Mouse (Mus musculus) layer of hippocampus, adult 2 months (tissue): ENCODE results near the gene Fam189a1. TPM values are rescaled to one million over a fixed set of nuclear protein-coding genes. Genes with fewer than 3 reads are reported as not detected.

Source experiments
- DNase-seq, 2 experiments: peaks; one replicate each; pipeline ENCODE4 v3.0.0; 2022; ENCODE audit warnings: low spot score in 2 of 2
- H3K27ac ChIP-seq: fragments of 200-600 bp; 2 replicates; pipeline ENCODE4 v1.8.1; 2022
- H3K4me3 ChIP-seq: fragments of 200-600 bp; 2 replicates; pipeline ENCODE4 v1.8.1; 2022; ENCODE audit warnings: mild to moderate bottlenecking
- CTCF ChIP-seq: fragments of 200-600 bp; conservative IDR thresholded peaks from 2 replicates; pipeline ENCODE4 v1.8.1; 2022; ENCODE audit warnings: antibody characterized with exemption, mild to moderate bottlenecking, moderate library complexity
- long read RNA-seq, 2 experiments: library from polyadenylated mRNA; stranded (forward); transcript quantifications; one replicate each; pipeline ENCODE4 v2.0.0; 2021; ENCODE audit warnings: borderline mapping rate in 2 of 2
- total RNA-seq, 2 experiments: library from RNA; stranded (reverse); gene quantifications; 2 replicates each; pipeline ENCODE4 v1.2.3; 2021

Fam189a1 gene
- 10 to 100 TPM; 63.6 to 66.3 TPM for total RNA-seq
- long read RNA-seq, experiment 1, full-length matches to known transcripts: 36 of 60 reads
- long read RNA-seq, experiment 1, partial matches to known transcripts: 18 of 60 reads
- long read RNA-seq, experiment 1, other reads (novel, unspliced or antisense): 6 of 60 reads
- long read RNA-seq, experiment 2, full-length matches to known transcripts: 54 of 84 reads
- long read RNA-seq, experiment 2, partial matches to known transcripts: 4 of 84 reads
- long read RNA-seq, experiment 2, other reads (novel, unspliced or antisense): 26 of 84 reads

DNA sequence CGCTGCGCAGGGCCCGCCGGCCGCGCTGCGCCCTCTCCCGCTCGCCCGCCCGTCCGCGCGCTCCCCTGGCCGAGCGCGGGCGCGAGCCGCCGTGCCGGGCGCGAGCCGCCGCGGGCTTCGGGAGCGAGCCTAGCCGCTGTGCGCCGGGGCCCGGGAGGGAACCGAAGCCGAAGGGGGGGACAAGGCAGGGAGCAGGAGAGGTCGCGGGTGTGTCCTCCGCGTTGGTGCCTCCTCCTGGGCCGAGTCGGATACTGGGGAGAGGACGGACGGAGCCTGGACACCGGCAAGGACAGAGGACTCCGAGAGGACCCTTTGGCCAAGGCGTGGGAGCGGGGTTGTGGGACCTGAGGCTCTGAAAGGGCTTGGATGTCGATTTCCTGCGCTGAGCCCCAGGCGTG, at the start of gene Fam189a1:
Gene Fam189a1, minus strand, starts transcription at position 57 of the 398 bp plus-strand sequence.
- peak within 1 kb of the TSS; percentile 75 for H3K4me3 ChIP-seq
- peak within 1 kb of the TSS; percentile 93 for H3K27ac ChIP-seq
- DNase-seq: peak in 1 of 2 experiments; percentile 54
- no peak for TF ChIP-seq CTCF

DNA sequence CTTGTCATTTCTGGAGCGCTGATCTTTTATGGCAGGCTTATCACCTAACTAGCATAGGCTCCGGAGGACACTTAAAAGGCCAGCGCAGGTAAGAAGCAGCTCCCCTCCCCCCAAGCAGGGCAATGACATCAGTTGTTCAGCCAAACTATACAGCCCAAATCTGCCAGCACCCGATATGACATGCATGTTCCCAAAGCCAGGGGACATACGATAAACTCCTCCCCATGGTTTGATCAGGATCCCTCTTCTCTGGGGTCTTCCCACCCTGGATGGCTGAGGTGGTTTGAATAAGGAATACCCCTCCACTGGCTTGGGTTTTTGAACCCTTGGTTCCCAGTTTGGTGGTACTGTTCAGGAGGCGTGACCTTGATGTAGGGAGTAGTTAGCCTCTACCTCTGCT, 49.7 kb upstream of the Fam189a1 start:
- TF ChIP-seq CTCF: no peak
- Histone ChIP-seq H3K4me3 (no peak overlapping the region), H3K27ac (no peak overlapping the region)
- DNase-seq: no peak

GRCm38 (mm10) chr7:65202719-65203118, 46.3 kb upstream of the Fam189a1 start:
- H3K4me3 ChIP-seq: no peak overlapping the region
- no peak overlapping the region for H3K27ac ChIP-seq
- no peak for TF ChIP-seq CTCF
- DNase-seq: no peak

- TF ChIP-seq CTCF: no peak
- no peak for DNase-seq
- no peak overlapping the region for H3K27ac ChIP-seq
- no peak overlapping the region for H3K4me3 ChIP-seq
These were observed 24.3 kb upstream of the Fam189a1 start for GRCm38 (mm10) chr7:65180694-65181093.

DNA sequence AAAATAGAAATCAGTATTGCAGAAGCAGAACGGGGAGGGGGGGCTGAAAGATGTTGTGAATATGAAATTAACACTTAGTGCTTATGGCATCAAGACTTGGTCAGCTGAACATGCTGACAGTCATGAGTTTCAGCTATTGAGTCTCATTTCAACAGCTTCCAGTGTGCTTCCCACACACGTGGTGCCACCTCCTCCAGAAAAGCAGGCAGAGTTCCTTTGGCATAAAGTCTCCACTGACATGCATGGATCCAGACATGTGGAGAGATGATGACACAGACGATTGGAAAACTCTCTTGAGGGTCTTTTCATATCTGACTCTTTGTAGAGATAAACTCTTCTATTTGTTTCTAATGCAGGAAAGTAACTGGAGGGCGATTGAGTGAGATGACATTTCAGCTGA, 14.4 kb upstream of the Fam189a1 start:
- Histone ChIP-seq H3K4me3 (no peak overlapping the region), H3K27ac (no peak overlapping the region)
- no peak for TF ChIP-seq CTCF
- no peak for DNase-seq

DNA sequence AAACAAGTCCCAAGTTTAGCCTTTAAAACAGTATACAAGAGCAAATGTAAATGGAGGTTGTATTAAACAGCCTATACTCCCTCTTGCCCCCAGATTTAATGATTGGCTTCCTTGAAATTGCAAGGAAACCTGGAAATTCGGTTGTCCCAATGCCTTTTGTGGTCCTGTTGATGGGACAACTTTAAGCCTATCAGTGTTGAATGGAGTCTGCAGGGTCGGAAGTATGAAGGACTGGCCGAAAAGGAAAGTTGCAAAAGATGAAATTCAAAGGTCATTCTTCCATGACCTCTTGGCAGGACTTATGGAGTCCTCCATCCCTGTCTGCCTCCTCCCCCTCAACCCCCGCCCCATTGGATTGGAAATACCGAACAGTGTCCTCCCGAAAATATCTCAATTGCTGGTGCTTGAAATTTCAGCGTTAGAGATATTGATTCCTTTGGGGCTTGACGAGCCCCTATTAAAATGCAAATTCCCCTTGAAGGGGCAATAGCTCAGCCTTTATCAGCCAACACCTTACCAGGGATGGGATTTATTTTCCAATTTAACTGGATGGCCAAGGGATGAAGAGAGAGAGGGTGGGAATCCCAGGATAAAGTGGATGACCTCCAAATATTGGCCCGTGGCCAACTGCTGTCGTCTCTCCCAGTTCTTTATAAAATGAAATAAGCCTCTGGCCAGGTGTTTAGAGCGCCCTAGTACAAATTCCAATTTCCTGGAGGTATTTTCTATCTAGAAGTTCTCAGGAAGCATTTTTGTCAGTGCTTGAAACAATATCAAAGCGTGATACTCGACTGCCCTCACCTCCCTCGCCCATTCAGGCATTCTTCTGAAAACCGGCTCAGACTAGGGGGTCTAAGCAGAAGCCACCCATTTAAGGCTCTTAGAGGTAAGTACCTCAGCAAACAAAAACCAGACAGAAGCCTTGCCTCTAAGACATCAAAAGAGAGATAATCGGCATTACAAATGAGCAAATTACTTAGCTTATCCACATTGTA, 958 bp upstream of the Fam189a1 start:
- Histone ChIP-seq H3K27ac (peak overlapping the region; percentile 87), H3K4me3 (peak overlapping the region; percentile 68)
- no peak for TF ChIP-seq CTCF
- no peak for DNase-seq

GRCm38 (mm10) chr7:65155628-65156513, 499 bp downstream of the Fam189a1 start:
- peak overlapping the region; percentile 75 for H3K4me3 ChIP-seq
- peak; percentile 44 for TF ChIP-seq CTCF
- DNase-seq: peak; percentile 26 to 39
- H3K27ac ChIP-seq: peak overlapping the region; percentile 93

DNA sequence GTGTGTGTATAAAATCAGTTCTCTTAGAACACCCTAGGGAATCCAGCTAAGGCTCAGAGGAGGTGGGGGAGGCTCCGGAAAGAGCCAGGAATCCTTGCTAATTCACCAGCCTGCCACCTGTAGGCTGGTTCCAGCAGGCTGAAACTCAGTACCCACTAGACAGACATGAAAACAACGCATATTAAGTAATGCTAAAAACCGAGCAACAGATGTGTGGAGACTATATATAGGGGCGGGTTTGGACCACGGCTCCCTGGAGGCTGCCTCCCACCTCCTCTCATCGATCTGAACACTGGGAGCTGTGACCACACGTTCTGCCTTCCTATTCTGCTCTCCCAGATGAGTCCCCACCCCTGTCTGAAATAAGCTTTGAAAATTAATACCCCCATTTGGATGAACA, 1.8 kb downstream of the Fam189a1 start:
- H3K4me3 ChIP-seq: peak overlapping the region; percentile 75
- no peak overlapping the region for H3K27ac ChIP-seq
- peak; percentile 54 for TF ChIP-seq CTCF
- DNase-seq: peak; percentile 21 to 55

GRCm38 (mm10) chr7:65153846-65154245, 2.5 kb downstream of the Fam189a1 start:
- no peak for TF ChIP-seq CTCF
- Histone ChIP-seq H3K4me3 (no peak overlapping the region), H3K27ac (no peak overlapping the region)
- no peak for DNase-seq

- TF ChIP-seq CTCF: no peak
- no peak for DNase-seq
- no peak overlapping the region for H3K4me3 ChIP-seq
- H3K27ac ChIP-seq: no peak overlapping the region
These were observed 4.8 kb downstream of the Fam189a1 start for GRCm38 (mm10) chr7:65151526-65151925.

GRCm38 (mm10) chr7:65149040-65149439, 7.3 kb downstream of the Fam189a1 start:
- no peak for TF ChIP-seq CTCF

GRCm38 (mm10) chr7:65144881-65145280, 11.5 kb downstream of the Fam189a1 start:
- no peak overlapping the region for H3K27ac ChIP-seq
- no peak overlapping the region for H3K4me3 ChIP-seq
- no peak for DNase-seq
- no peak for TF ChIP-seq CTCF

More at GRCm38 (mm10) chr7:65149040-65149439, 7.3 kb downstream of the Fam189a1 start:
- Histone ChIP-seq H3K4me3 (no peak overlapping the region), H3K27ac (no peak overlapping the region)
- no peak for DNase-seq
